Mouse (Mus musculus) erythroblast, embryonic 14.5 days (primary cell): Measurements from ENCODE around the gene Gm49369.

Source experiments
- GATA1 ChIP-seq: IDR thresholded peaks from 2 replicates; pipeline ENCODE4 v1.6.1; 2012; ENCODE audit warnings: low read length, inconsistent platforms, mixed read lengths
- TAL1 ChIP-seq: IDR thresholded peaks from 3 replicates; pipeline ENCODE4 v1.6.1; 2012; ENCODE audit warnings: low read length, inconsistent platforms, mixed read lengths

DNA sequence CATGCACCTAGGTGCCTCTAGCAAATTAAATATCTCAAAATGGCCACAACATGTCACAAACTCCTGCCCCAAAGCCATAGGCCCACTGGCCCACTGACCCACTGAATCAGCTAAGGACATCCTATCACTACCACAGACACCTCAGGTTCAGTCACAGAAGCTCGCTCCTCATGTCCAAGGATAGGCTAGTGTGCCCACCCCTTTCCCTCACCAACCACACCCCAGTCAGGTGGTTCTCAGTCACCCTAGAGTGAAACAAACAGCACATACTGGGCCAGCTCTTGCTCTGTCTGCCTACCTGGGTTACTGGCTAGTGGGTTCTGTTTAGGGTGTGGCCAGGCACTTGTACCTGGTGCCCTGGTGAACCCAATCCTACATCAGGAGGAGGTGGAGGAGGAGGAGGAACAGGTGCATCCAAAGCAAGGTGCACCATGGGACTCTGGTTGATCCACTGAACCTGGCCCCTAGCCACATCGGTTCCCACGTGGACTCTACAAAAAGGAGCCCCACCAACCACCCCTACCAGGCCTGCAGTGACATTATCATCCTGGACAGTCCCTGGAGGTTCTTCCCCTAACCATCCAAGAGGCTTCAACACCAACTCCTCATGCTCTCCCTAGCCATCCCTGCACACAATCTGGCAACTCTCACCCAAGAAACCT is 3.4 kb upstream of the Gm49369 start:
- TF ChIP-seq GATA1 (no peak), TAL1 (no peak)
